Mouse (Mus musculus) midbrain, embryonic 16.5 days (tissue): ENCODE measurements at regions not wholly inside any gene's neighbourhood (a gene's known extent, or its start where the extent isn't known, plus 50 kb on each side); places are given as distances from the start of the nearest gene placed in this dataset.
"Not testable (repeated sequence)": the region's sequence is repeated elsewhere in the genome, so short reads cannot be mapped to it uniquely, and the experiment has no call there.

Source experiments
- ATAC-seq: fragments of 200-750 bp; cut with Nextera tagmentation; 2 replicates; pipeline ENCODE4 v1.8.0; 2017; ENCODE audit warnings: moderate TSS enrichment
- H3K27ac ChIP-seq: fragments of 300-500 bp; sonication (generic); 2 replicates; pipeline ENCODE4 v1.5.1; 2014; ENCODE audit warnings: mild to moderate bottlenecking, low read length, mixed read lengths
- H3K27me3 ChIP-seq: fragments of 300-500 bp; sonication (generic); 2 replicates; pipeline ENCODE4 v1.6.1; 2014; ENCODE audit warnings: low read depth, low read length, mixed read lengths; ENCODE audit not compliant: control insufficient read depth, insufficient read depth
- H3K36me3 ChIP-seq: fragments of 300-500 bp; sonication (generic); 2 replicates; pipeline ENCODE4 v1.6.1; 2014; ENCODE audit warnings: mild to moderate bottlenecking, low read length, moderate library complexity, mixed read lengths; ENCODE audit not compliant: control insufficient read depth, insufficient read depth
- H3K4me1 ChIP-seq: fragments of 300-500 bp; sonication (generic); 2 replicates; pipeline ENCODE4 v1.6.1; 2014; ENCODE audit warnings: mild to moderate bottlenecking, low read length, mixed read lengths; ENCODE audit not compliant: control insufficient read depth, insufficient read depth
- H3K4me2 ChIP-seq: fragments of 300-500 bp; sonication (generic); 2 replicates; pipeline ENCODE4 v1.6.1; 2014; ENCODE audit warnings: mild to moderate bottlenecking, low read length, mixed read lengths
- H3K4me3 ChIP-seq: fragments of 300-500 bp; sonication (generic); 2 replicates; pipeline ENCODE4 v1.5.1; 2014; ENCODE audit warnings: low read depth, mild to moderate bottlenecking, low read length, moderate library complexity, mixed read lengths
- H3K9ac ChIP-seq: fragments of 300-500 bp; sonication (generic); 2 replicates; pipeline ENCODE4 v1.6.1; 2014; ENCODE audit warnings: low read depth, low read length, mixed read lengths
- H3K9me3 ChIP-seq: fragments of 300-500 bp; sonication (generic); replicated peaks from 2 replicates; pipeline ENCODE4 v1.6.1; 2014; ENCODE audit warnings: mild to moderate bottlenecking, low read length, mixed read lengths; ENCODE audit not compliant: control insufficient read depth, poor library complexity, severe bottlenecking
- WGBS: fragments of 180-500 bp; shearing (Covaris S2); extraction: QIAGEN DNeasy Blood & Tissue Kit; methylation state at CpG from one replicate; pipeline ENCODE4 v1.1.7; 2014; 5-methylcytosine and 5-hydroxymethylcytosine counted together

DNA sequence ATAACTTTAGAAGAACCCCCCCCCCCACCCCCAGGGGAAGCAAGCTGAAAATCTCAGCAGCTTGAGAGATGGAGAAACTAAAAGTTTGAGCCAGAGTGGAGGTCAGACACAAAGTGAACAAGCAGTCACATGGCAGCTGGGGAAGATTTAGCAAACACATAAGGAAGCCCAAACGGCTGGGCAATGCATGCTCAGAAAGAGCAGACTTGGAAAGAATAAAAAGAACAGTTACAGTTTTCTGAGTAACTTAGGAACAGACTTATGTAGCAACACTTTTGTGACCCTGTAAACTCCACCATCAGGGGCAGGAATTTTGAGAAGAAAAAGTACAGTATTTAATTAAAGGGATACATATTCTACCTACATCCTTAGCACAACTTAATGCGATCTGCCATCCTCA lies 1089.2 kb downstream of the Sorcs3 start:
- peaks cover 12% of the 10 kb centered on the region for H3K4me1 ChIP-seq
- H3K9ac ChIP-seq: no peak overlapping the region
- H3K9me3 ChIP-seq: no peaks in the 10 kb centered on the region
- 92% methylated on average over 2 of the region's 2 CpGs for WGBS
- H3K4me3 ChIP-seq: no peak overlapping the region
- no peak overlapping the region for H3K27ac ChIP-seq
- no peak overlapping the region for H3K4me2 ChIP-seq
- ATAC-seq: no peak
- no peaks in the 10 kb centered on the region for H3K27me3 ChIP-seq
- H3K36me3 ChIP-seq: no peaks in the 10 kb centered on the region

DNA sequence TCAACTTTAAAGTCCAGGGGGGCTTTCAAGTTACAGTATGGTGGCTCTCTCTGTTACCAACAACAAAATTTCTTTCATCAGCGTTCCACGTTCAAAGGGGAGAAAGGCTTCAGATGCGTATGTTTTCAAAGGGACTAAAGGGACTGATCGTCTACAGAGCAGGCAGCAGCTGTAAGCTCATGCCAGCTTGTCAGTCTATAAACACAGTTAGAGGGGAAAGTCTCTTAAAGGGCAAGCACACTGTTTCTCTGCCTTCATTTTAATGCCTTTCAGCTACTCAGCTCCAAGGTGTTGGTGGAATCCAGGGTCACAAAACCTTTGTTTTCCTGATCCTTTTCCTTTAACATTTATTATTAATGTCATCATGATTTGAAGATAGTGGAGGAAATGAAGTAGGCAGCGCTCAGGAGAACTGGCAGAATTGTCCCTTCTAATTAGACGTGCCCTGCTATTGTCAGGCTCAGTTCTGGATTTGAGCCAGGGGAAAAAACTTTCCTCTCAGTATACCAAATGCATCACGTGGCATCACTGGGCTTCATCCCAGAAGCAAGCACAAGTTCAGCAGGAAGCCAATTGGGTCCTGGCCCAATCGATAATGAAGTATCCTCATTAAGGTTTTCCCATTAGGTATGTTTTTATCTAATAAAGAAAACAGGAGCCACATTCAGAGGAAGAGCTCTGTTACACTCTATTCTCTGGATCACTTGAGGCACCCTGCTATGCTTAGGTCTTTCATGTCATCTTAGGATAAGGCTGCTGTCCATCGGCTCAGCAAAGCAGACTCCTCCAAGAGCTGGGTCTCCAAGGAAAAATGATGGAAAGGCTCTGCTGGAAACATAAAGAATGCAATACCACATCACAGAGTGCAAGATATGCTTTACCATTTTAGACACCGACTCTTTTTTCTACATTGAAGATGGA lies 1093.8 kb downstream of the Sorcs3 start:
- ATAC-seq: peak; percentile 76
- Histone ChIP-seq H3K4me3 (no peak overlapping the region), H3K36me3 (no peaks in the 10 kb centered on the region), H3K4me2 (peak overlapping the region; percentile 8), H3K27ac (no peak overlapping the region), H3K27me3 (no peaks in the 10 kb centered on the region), H3K4me1 (peaks cover 14% of the 10 kb centered on the region), H3K9ac (no peak overlapping the region), H3K9me3 (no peaks in the 10 kb centered on the region)
- 9% methylated on average over 10 of the region's 10 CpGs for WGBS

DNA sequence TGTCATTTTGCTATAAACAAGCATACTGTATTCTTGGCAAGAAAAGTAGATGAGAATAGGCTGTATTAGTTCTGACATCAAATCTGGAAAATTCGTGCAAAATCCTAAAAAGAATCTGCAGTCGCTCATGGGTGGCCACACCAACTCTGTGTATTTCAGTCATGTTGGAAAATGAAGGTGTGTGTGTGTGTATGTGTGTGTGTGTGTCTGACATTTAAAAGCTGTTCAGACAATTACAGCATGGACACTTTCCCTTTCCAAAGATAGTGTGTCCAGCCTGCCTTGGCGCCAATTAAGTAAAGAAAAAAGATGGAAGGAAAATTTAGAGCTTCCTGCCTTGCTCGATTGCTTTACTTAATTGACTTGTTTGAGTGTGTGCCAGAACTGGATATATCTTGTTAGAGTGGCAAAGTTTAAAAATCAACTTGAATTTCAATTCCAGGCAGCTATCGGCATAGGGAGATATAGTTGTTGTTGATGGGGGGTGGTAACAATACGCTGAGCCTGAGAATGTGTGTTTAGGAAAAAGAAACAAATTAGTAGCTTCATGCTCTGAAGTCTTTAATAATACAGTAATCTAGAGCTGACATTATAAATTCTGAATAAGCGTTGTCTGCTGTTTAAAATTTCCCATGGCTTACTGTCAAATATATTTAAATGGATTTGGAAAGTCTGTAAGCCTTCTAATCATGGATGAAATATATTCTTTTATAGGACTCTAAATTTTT lies 1095.7 kb downstream of the Sorcs3 start:
- Histone ChIP-seq H3K4me1 (peaks cover 14% of the 10 kb centered on the region), H3K27ac (no peak overlapping the region), H3K9me3 (no peaks in the 10 kb centered on the region), H3K4me3 (no peak overlapping the region), H3K4me2 (no peak overlapping the region), H3K36me3 (no peaks in the 10 kb centered on the region), H3K9ac (no peak overlapping the region), H3K27me3 (no peaks in the 10 kb centered on the region)
- ATAC-seq: no peak
- 78% methylated on average over 7 of the region's 7 CpGs for WGBS

DNA sequence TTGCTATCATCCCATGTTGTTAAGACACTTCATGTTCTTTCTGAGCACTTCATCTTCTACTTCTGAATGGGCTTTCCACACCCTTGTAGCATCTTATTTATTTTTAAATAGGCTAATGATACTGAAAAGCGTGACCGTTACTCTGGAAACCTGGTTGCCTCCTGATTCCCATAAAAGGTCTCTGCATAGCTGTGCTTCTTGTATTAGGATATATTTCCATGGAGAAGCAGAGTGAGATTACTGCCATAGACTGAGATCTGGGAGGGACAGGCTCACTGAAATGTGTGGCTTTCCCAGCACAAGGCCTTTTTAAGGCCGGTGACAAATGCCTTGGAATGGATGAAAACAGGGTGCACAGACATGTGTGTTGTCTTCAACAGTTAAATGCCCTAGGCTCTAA lies 1100.0 kb downstream of the Sorcs3 start:
- ATAC-seq: no peak
- 48% methylated on average over 3 of the region's 3 CpGs for WGBS
- Histone ChIP-seq H3K4me2 (no peak overlapping the region), H3K9me3 (no peaks in the 10 kb centered on the region), H3K4me3 (no peak overlapping the region), H3K27me3 (no peaks in the 10 kb centered on the region), H3K36me3 (no peaks in the 10 kb centered on the region), H3K4me1 (no peaks in the 10 kb centered on the region), H3K9ac (no peak overlapping the region), H3K27ac (no peak overlapping the region)

DNA sequence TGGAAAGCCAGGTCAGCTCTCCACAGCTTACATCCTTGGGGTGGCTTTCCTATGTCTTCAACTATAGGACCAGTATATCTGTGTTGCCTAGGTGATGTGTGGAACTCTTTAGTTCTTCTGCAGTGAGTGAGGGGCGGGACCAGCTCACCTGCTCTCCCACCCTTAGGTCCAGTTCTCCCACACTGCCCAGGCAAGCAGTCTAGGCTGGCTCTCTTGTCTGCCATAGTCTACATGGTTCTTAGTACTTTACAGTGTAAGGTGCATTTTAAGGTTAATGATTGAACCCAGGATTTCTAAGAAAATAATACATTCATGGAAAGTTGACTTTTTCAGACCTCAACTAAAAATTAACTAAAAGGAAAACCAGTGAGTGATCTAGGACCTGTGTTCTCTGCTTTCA lies 1108.4 kb downstream of the Sorcs3 start:
- Histone ChIP-seq H3K9ac (no peak overlapping the region), H3K27ac (no peak overlapping the region), H3K9me3 (no peaks in the 10 kb centered on the region), H3K4me3 (no peak overlapping the region), H3K27me3 (no peaks in the 10 kb centered on the region), H3K4me1 (no peaks in the 10 kb centered on the region), H3K4me2 (no peak overlapping the region), H3K36me3 (no peaks in the 10 kb centered on the region)
- ATAC-seq: no peak
- WGBS: 95% methylated on average over 1 of the region's 1 CpGs

DNA sequence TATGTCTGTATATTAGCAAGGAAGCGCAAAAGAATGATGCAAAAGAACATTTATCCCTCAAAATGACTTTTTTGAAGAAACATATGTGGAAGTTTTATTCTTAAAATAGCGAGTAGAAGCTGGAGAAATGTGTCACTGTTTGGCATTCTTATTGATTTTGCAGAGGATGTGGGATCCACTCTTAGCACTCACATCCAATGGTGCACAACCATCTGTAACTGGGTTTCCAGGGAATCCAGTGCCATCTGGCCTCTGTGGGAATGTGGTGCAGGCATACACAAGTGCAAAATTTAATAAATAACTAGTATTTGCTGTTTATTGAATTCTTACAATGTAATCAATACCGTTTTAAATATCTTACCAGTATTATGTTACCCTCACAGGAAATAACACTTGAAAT lies 1153.8 kb downstream of the Sorcs3 start:
- Histone ChIP-seq H3K9me3 (no peaks in the 10 kb centered on the region), H3K4me1 (no peaks in the 10 kb centered on the region), H3K4me3 (no peak overlapping the region), H3K36me3 (no peaks in the 10 kb centered on the region), H3K27me3 (no peaks in the 10 kb centered on the region), H3K9ac (no peak overlapping the region), H3K4me2 (no peak overlapping the region), H3K27ac (no peak overlapping the region)
- 94% methylated on average over 3 of the region's 3 CpGs for WGBS
- ATAC-seq: no peak

DNA sequence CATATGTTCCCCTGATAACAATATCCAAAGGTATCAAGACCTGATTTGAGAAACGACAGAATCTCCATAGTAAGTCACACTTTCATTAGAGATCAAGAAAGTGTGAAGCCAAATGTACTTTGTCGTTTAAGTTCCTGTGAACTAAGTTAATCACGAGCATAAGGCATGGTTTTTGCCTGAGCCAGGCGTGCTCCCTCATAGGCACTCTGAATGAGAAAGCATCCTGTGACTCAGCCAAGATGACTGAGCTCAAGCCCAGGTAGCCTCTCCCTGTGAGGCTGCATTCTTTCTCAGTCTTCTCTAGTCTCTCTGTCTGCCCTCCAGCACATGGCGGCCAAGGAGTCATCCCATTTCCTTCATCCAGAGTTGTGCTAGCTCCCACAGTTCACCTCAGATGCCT lies 1154.9 kb downstream of the Sorcs3 start:
- Histone ChIP-seq H3K4me3 (no peak overlapping the region), H3K27ac (no peak overlapping the region), H3K9ac (no peak overlapping the region), H3K4me1 (no peaks in the 10 kb centered on the region), H3K27me3 (no peaks in the 10 kb centered on the region), H3K4me2 (no peak overlapping the region), H3K36me3 (no peaks in the 10 kb centered on the region), H3K9me3 (no peaks in the 10 kb centered on the region)
- no peak for ATAC-seq
- 92% methylated on average over 5 of the region's 5 CpGs for WGBS

DNA sequence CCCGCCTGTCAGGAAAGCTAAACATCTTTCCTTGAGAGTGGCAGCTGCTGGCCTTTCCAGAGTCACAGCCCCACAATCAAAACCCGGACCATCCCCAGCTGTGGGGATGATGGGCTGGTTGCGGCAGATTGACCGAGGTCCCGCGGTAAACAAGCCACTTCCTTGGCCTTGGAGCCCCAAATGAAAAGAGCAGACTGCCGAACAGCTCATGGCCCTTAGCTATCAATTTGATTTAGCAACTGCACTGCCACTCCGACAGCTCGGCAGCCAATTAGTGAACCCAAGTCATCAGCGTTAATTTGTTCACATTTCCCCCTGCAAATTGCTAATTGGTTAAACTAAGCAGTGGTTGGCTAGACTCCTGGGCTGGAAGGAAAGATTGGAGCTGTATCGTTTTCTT lies 1155.3 kb downstream of the Sorcs3 start:
- not testable (repeated sequence) for H3K27ac ChIP-seq, H3K9ac ChIP-seq, ATAC-seq, H3K27me3 ChIP-seq, H3K36me3 ChIP-seq, H3K4me3 ChIP-seq, H3K4me1 ChIP-seq, H3K4me2 ChIP-seq, H3K9me3 ChIP-seq
- 83% methylated on average over 10 of the region's 11 CpGs for WGBS

DNA sequence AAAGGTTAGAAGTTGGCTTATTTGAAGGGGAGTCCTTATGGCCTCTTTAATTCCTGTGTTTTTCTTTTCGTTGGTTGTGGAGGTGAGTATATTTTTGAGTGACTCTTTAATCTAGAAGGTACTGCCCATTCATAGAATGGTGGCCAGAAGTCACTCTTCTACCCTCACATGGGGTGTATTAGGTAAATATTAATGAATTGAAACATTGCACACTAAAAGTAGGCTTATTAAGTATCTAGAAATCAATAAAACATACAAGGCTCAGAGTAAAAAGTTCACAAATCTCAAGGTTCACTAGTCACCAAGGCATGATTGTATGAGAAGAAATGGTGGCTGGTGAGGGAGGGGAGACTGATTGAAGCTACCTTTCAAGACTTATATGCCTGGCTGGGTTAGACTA lies 1167.1 kb downstream of the Sorcs3 start:
- no peaks in the 10 kb centered on the region for H3K36me3 ChIP-seq
- 80% methylated on average over 1 of the region's 1 CpGs for WGBS
- no peak overlapping the region for H3K27ac ChIP-seq
- no peaks in the 10 kb centered on the region for H3K27me3 ChIP-seq
- no peak overlapping the region for H3K4me2 ChIP-seq
- no peak overlapping the region for H3K4me3 ChIP-seq
- no peak overlapping the region for H3K9ac ChIP-seq
- no peaks in the 10 kb centered on the region for H3K4me1 ChIP-seq
- ATAC-seq: no peak
- H3K9me3 ChIP-seq: no peaks in the 10 kb centered on the region
